Mouse (Mus musculus) midbrain, embryonic 11.5 days (tissue): ENCODE data around the gene Dazap1. TPM values are rescaled to one million over a fixed set of nuclear protein-coding genes. Genes with fewer than 3 reads are reported as not detected.

ENCODE experiments used
- ATAC-seq: fragments of 200-750 bp; cut with Nextera tagmentation; 2 replicates; pipeline ENCODE4 v1.8.0; 2017; ENCODE audit warnings: moderate TSS enrichment, moderate library complexity; ENCODE audit not compliant: low FRiP score
- DNase-seq: peaks from one replicate; pipeline ENCODE4 v3.0.0; 2015; ENCODE audit warnings: low spot score; ENCODE audit errors: missing footprints
- H3K27ac ChIP-seq: fragments of 300-500 bp; sonication (generic); 2 replicates; pipeline ENCODE4 v1.5.1; 2014; ENCODE audit warnings: low read depth, low read length
- H3K27me3 ChIP-seq: fragments of 300-500 bp; sonication (generic); 2 replicates; pipeline ENCODE4 v1.6.1; 2014; ENCODE audit warnings: mild to moderate bottlenecking, low read length, moderate library complexity, mixed read lengths; ENCODE audit not compliant: control insufficient read depth, insufficient read depth
- H3K36me3 ChIP-seq: fragments of 300-500 bp; sonication (generic); 2 replicates; pipeline ENCODE4 v1.6.1; 2014; ENCODE audit warnings: mild to moderate bottlenecking, low read length, moderate library complexity, mixed read lengths; ENCODE audit not compliant: control insufficient read depth, insufficient read depth
- H3K4me1 ChIP-seq: fragments of 300-500 bp; sonication (generic); 2 replicates; pipeline ENCODE4 v1.6.1; 2014; ENCODE audit warnings: low read length; ENCODE audit not compliant: control insufficient read depth, insufficient read depth
- H3K4me2 ChIP-seq: fragments of 300-500 bp; sonication (generic); 2 replicates; pipeline ENCODE4 v1.6.1; 2014; ENCODE audit warnings: mild to moderate bottlenecking, moderate library complexity
- H3K4me3 ChIP-seq: fragments of 300-500 bp; sonication (generic); 2 replicates; pipeline ENCODE4 v1.5.1; 2014; ENCODE audit warnings: low read depth, low read length
- H3K9ac ChIP-seq: fragments of 300-500 bp; sonication (generic); 2 replicates; pipeline ENCODE4 v1.6.1; 2014; ENCODE audit warnings: low read length
- H3K9me3 ChIP-seq: fragments of 300-500 bp; sonication (generic); 2 replicates; pipeline ENCODE4 v1.6.1; 2016; ENCODE audit warnings: low read length; ENCODE audit not compliant: control insufficient read depth
- WGBS: fragments of 180-500 bp; shearing (Covaris S2); extraction: QIAGEN DNeasy Blood & Tissue Kit; methylation state at CpG from one replicate; pipeline ENCODE4 v1.1.7; 2014; 5-methylcytosine and 5-hydroxymethylcytosine counted together
- polyA plus RNA-seq: library from polyadenylated mRNA; unstranded; fragments of >200 nt; fragmentation: Nextera tagmentation; extraction: Ambion mirVana; gene quantifications from 2 replicates; pipeline ENCODE4 v1.2.1, GENCODE M21; 2014

Dazap1 gene
- polyA plus RNA-seq, 1 experiment from 2014 or later = 42.6 TPM

DNA sequence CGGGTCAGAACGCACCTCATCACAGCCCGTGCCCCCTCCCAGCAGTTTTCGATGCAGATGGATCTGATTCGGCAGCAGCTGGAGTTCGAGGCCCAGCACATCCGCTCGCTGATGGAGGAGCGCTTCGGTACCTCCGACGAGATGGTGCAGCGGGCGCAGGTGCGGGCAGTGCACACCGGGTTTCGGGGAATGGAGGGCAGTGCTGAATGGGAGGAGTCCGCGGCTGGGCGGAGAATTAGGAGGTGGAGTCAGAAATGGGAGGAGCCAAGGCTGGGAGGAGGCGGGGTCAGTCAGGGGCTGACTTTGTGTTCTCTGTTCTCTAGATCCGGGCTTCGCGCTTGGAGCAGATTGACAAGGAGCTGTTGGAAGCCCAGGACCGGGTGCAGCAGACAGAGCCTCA, 43.6 kb downstream of the Dazap1 start:
- no peak overlapping the region for H3K4me2 ChIP-seq
- WGBS = 26% methylated on average over 25 of the region's 25 CpGs
- no peak overlapping the region for H3K27ac ChIP-seq
- H3K4me1 ChIP-seq = peaks cover 32% of the 10 kb centered on the region
- ATAC-seq = no peak
- no peak overlapping the region; the same call in 1 of the 2 replicates for H3K4me3 ChIP-seq
- peak; percentile 88 for DNase-seq
- H3K9me3 ChIP-seq = no peaks in the 10 kb centered on the region
- no peak overlapping the region for H3K9ac ChIP-seq
- H3K36me3 ChIP-seq = peaks cover 31% of the 10 kb centered on the region
- H3K27me3 ChIP-seq = no peaks in the 10 kb centered on the region; the same call in 1 of the 2 replicates

DNA sequence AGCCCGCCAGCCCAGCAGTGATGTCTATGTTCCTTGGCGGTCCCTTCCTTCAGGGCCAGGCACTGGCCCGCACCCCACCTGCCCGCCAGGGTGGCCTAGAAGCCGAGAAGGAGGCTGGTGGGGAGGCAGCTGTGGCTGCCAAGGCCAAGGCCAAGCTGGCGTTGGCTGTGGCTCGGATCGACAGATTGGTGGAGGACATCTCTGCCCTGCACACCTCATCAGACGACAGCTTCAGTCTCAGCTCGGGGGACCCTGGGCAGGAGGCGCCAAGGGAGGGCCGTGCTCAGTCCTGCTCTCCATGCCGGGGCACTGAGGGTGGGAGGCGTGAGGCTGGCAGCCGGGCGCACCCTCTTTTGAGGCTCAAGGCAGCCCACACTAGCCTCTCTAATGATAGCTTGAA, 50.3 kb downstream of the Dazap1 start:
- no peak overlapping the region for H3K4me3 ChIP-seq
- peaks cover 31% of the 10 kb centered on the region for H3K36me3 ChIP-seq
- H3K27me3 ChIP-seq = peaks cover 5% of the 10 kb centered on the region

DNA sequence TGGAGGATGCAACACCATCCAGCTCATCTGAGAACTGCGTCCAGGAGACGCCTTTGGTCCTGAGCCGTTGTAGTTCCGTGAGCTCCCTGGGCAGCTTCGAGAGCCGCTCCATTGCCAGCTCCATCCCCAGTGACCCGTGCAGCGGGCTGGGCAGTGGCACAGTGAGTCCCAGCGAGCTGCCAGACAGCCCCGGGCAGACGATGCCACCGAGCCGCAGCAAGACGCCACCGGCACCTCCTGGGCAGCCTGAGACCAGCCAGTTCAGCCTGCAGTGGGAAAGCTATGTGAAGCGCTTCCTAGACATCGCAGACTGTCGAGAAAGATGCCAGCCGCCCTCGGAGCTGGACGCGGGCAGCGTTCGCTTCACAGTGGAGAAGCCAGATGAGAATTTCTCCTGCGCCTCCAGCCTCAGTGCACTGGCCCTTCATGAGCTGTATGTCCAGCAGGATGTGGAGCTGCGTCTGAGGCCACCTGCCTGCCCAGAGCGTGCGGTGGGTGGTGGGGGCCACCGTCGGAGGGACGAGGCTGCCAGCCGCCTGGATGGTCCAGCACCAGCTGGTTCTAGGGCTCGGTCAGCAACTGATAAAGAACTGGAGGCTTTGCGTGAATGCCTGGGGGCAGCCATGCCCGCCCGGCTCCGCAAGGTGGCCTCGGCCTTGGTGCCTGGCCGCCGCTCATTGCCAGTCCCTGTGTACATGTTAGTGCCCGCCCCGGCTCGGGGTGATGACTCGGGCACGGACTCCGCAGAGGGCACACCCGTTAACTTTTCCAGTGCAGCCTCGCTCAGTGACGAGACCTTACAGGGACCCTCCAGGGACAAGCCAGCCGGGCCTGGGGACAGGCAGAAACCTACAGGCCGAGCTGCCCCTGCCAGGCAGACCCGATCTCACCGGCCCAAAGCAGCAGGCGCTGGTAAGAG, 51.6 kb downstream of the Dazap1 start:
- DNase-seq (peak; percentile 85), ATAC-seq (no peak)
- peaks cover 20% of the 10 kb centered on the region for H3K36me3 ChIP-seq
- no peak overlapping the region for H3K4me2 ChIP-seq
- H3K4me3 ChIP-seq = no peak overlapping the region
- H3K27me3 ChIP-seq = peaks cover 5% of the 10 kb centered on the region
- H3K9ac ChIP-seq = no peak overlapping the region
- H3K9me3 ChIP-seq = no peaks in the 10 kb centered on the region
- peaks cover 4% of the 10 kb centered on the region; the same call in 1 of the 2 replicates for H3K4me1 ChIP-seq
- H3K27ac ChIP-seq = no peak overlapping the region
- 73% methylated on average over 54 of the region's 54 CpGs for WGBS

More for the DNA sequence above, 50.3 kb downstream of the Dazap1 start:
- Histone ChIP-seq H3K4me1 (peaks cover 4% of the 10 kb centered on the region; the same call in 1 of the 2 replicates), H3K4me2 (no peak overlapping the region), H3K27ac (no peak overlapping the region), H3K9me3 (no peaks in the 10 kb centered on the region), H3K9ac (no peak overlapping the region)
- DNase-seq (peak; percentile 76), ATAC-seq (no peak)
- 95% methylated on average over 16 of the region's 16 CpGs for WGBS

DNA sequence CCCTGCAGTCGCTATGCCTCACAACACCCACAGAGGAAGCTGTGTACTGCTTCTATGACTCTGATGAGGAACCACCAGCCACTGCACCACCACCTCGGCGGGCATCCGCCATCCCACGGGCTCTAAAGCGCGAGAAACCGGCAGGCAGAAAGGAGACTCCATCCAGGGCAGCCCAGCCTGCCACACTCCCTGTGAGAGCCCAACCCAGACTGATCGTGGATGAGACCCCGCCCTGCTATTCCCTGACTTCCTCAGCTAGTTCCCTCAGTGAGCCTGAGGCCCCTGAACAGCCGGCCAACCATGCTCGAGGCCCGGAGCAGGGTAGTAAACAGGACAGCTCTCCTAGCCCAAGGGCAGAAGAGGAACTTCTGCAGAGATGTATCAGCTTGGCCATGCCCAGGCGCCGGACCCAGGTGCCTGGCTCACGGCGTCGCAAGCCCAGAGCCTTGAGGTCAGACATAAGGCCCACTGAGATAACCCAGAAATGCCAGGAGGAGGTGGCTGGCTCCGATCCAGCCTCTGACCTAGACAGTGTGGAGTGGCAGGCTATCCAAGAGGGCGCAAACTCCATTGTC, 52.4 kb downstream of the Dazap1 start:
- H3K27ac ChIP-seq = no peak overlapping the region

DNA sequence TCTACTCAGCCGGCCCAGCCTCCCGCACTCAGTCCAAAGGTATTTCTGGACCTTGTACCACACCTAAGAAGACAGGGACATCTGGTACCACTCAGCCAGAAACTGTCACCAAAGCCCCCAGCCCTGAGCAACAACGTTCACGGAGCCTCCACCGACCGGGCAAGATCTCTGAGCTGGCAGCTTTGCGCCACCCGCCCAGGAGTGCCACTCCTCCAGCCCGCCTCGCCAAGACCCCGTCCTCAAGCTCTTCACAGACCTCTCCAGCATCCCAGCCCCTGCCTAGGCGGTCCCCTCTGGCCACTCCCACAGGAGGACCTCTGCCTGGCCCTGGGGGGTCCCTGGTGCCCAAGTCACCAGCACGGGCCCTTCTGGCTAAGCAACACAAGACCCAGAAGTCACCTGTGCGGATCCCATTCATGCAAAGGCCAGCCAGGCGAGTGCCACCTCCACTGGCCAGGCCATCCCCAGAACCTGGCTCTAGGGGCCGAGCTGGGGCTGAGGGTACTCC, 53.3 kb downstream of the Dazap1 start:
- DNase-seq (peak; percentile 82), ATAC-seq (no peak)
- no peaks in the 10 kb centered on the region for H3K9me3 ChIP-seq
- H3K4me1 ChIP-seq = peaks cover 7% of the 10 kb centered on the region
- H3K9ac ChIP-seq = no peak overlapping the region
- H3K27me3 ChIP-seq = peaks cover 5% of the 10 kb centered on the region
- no peak overlapping the region for H3K27ac ChIP-seq
- H3K4me2 ChIP-seq = no peak overlapping the region
- H3K4me3 ChIP-seq = no peak overlapping the region
- H3K36me3 ChIP-seq = peaks cover 12% of the 10 kb centered on the region
- WGBS = 62% methylated on average over 16 of the region's 16 CpGs

More for the DNA sequence above, 52.4 kb downstream of the Dazap1 start:
- WGBS = 62% methylated on average over 20 of the region's 20 CpGs
- Histone ChIP-seq H3K4me1 (peaks cover 4% of the 10 kb centered on the region; the same call in 1 of the 2 replicates), H3K9ac (no peak overlapping the region), H3K9me3 (no peaks in the 10 kb centered on the region), H3K27me3 (peaks cover 5% of the 10 kb centered on the region), H3K4me3 (no peak overlapping the region), H3K4me2 (no peak overlapping the region), H3K36me3 (peaks cover 19% of the 10 kb centered on the region)
- no peak for ATAC-seq
- DNase-seq = peak; percentile 86

DNA sequence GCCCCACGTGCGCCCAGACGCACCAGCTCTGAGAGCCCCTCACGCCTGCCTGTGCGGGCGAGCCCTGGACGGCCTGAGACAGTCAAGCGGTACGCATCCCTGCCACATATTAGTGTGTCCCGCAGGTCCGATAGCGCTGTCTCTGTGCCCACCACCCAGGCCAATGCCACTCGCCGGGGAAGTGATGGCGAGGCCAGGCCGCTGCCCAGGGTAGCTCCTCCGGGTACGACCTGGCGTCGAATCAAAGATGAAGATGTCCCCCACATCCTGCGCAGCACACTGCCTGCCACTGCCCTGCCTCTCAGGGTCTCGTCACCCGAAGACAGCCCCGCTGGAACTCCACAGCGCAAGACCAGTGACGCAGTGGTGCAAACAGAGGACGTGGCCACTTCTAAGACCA, 54.0 kb downstream of the Dazap1 start:
- DNase-seq (no peak), ATAC-seq (no peak)
- Histone ChIP-seq H3K36me3 (peaks cover 12% of the 10 kb centered on the region), H3K27me3 (peaks cover 5% of the 10 kb centered on the region), H3K9ac (no peak overlapping the region), H3K4me2 (no peak overlapping the region), H3K4me3 (no peak overlapping the region), H3K4me1 (peaks cover 12% of the 10 kb centered on the region), H3K27ac (no peak overlapping the region), H3K9me3 (no peaks in the 10 kb centered on the region)
- WGBS = 57% methylated on average over 27 of the region's 27 CpGs

DNA sequence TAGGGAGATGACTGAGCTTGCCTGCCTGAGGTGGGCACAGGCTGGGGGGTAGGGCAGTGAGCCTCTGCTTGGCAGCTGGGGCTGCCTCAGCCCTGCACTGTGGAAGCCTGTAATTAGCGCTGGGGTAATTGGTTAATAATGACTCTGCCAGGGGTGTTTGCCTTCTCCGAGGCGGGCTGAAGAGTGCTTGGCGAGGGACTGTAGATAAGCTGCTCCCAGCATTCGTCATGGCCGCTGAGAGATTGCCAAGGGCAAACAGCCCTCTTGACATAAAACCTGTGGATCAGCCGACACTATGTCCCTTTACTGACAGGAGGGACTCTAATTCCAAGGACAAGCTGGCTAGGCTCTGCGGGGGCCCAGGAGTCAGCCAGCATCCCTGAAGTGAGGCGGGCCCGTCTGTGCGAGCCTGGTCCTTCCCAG, 55.1 kb downstream of the Dazap1 start:
- no peak for DNase-seq
- H3K36me3 ChIP-seq = peaks cover 9% of the 10 kb centered on the region
- H3K4me3 ChIP-seq = no peak overlapping the region
- 48% methylated on average over 11 of the region's 11 CpGs for WGBS
- H3K27me3 ChIP-seq = peaks cover 4% of the 10 kb centered on the region
- ATAC-seq = no peak
- H3K9ac ChIP-seq = no peak overlapping the region
- no peak overlapping the region for H3K27ac ChIP-seq
- peaks cover 12% of the 10 kb centered on the region for H3K4me1 ChIP-seq
- no peak overlapping the region for H3K4me2 ChIP-seq
- no peaks in the 10 kb centered on the region for H3K9me3 ChIP-seq

DNA sequence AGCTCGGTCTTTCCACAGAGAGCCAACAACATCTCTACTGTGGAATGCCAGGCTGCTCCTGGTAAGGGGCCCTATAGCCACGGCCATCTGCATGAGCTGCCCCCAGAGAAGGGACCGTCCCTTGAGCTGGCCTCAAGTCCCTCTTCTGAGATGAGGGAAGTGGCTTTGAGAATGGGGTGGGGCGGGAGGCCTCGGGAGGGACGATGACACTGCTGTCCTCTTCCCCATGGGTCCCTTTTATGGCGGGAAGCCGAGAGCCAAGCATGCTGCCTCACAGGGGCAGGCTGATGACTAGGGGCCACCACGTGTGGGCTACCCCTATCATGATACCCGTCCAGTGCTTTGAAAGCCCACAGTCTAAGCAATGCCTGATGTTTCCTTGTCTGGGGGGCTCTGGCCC, 55.7 kb downstream of the Dazap1 start:
- ATAC-seq = no peak
- 60% methylated on average over 10 of the region's 10 CpGs for WGBS
- Histone ChIP-seq H3K4me2 (no peak overlapping the region), H3K9ac (no peak overlapping the region), H3K27ac (no peak overlapping the region), H3K4me3 (no peak overlapping the region), H3K4me1 (peaks cover 12% of the 10 kb centered on the region), H3K27me3 (peaks cover 3% of the 10 kb centered on the region; the same call in 1 of the 2 replicates), H3K36me3 (peaks cover 7% of the 10 kb centered on the region), H3K9me3 (no peaks in the 10 kb centered on the region)
- DNase-seq = no peak

DNA sequence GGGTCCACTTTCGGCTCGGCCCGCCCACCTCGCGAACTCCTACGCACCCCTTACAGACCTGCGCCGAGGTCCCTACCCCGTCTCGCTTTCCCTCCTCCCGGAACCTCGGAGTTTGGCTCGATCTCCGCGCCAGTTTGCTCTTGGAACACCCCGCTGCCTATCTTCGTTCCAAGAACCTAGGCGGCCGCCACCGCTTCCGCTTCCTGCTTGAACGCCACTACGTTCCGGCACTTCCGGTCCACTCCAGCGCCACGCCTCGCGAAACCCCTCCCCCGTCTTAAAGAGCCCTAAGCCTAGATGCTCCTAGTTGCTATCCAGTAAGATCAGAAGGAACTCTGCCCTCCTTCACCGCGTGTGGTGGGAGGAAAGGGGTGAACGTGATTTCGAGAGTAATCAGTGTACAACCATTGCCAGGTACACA, 59.1 kb downstream of the Dazap1 start, which contains the start of gene 2310011J03Rik:
TSS of gene 2310011J03Rik (minus strand) at position 198 of the 421 bp plus-strand sequence.
- peak; percentile 56 for ATAC-seq
- Histone ChIP-seq H3K9me3 (no peaks in the 10 kb centered on the region), H3K9ac (peak within 1 kb of the TSS; percentile 79), H3K4me2 (peak within 1 kb of the TSS; percentile 90), H3K4me1 (peaks cover 24% of the 10 kb centered on the region), H3K4me3 (peak within 1 kb of the TSS; percentile 92), H3K36me3 (no peaks in the 10 kb centered on the region; the same call in none of the 2 replicates), H3K27me3 (peaks cover 2% of the 10 kb centered on the region; the same call in 1 of the 2 replicates), H3K27ac (peak within 1 kb of the TSS; percentile 9; the same call in 1 of the 2 replicates)
- DNase-seq = peak; percentile 98
- under 1% methylated on average over 34 of the region's 34 CpGs for WGBS
